Mouse (Mus musculus): Measurements from ENCODE around the gene Dynlt1b.
"Not testable (repeated sequence)": the region's sequence is repeated elsewhere in the genome, so short reads cannot be mapped to it uniquely, and the experiment has no call there.

DNA sequence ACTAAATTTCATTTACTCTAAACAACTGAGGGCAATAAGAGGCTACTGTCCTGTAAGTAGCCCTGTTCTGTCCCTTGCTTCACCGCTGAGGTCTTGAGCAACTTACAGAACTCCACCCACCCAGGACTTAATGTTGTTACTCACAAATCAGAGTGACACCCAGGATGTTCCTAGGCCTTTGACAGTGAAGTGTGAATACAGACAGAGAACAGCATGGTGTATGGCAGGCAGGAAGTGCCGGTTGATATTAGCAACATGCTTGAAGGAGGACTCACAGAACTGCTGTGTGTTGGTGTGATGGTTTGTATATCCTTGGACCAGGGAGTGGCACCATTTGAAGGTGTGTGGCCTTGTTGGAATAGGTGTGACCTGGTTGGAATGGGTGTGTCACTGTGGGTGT lies 9.4 kb upstream of the Dynlt1b start:
- TF ChIP-seq POLR2A (IDR thresholded peaks at IDR 0.05; ENCODE audit: low read depth, low read length); CTCF (IDR thresholded peaks at IDR 0.05; ENCODE audit: extremely low read depth, insufficient read depth, insufficient read length, insufficient replicate concordance): not testable (repeated sequence)
